Mouse (Mus musculus): ENCODE data around the gene Pigu.

Pigu gene

GRCm38 (mm10) chr2:155367635-155368284, 10.5 kb upstream of the Pigu start:
- no peak for DNase-seq (ENCODE audit: low read depth in 1 of 2, low spot score in 2 of 2)

DNA sequence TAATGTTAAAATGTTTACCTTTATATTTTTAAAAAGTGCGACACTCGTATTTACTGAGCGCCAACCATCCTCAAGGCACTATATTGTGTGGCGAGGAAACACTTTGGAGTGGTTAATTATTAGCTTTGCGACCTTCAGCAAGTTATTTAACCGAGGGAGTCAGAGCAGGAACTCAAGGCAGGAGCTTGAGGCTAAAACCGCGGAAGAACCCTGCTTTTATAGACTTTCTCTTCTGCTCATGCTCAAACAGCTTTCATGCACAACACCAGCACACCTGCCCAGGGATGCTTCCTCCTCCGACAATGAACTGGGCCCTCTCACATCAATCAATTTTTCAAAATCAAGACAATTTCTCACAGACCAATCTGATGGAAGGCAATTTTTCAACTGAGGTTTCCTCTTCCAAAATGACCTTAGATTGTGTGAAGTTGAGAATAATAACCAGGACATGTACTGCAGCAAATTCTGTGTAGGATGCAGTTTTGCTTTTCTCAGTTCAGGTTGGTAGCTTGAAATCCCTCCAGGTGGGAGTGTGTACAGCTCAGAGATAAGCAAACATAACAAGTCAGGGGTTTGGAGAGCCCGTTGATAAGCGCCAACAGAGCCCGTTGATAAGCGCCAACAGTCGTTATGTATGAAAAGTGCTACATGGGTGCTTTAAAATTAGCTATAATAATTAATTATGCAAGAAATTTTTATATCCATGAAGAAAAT, 613 bp upstream of the Pigu start:
- DNase-seq (ENCODE audit: low read depth in 1 of 2, low spot score in 2 of 2): no peak

GRCm38 (mm10) chr2:155354402-155354801, 2.8 kb downstream of the Pigu start:
- DNase-seq (ENCODE audit: low read depth in 1 of 2, low spot score in 2 of 2): no peak

DNA sequence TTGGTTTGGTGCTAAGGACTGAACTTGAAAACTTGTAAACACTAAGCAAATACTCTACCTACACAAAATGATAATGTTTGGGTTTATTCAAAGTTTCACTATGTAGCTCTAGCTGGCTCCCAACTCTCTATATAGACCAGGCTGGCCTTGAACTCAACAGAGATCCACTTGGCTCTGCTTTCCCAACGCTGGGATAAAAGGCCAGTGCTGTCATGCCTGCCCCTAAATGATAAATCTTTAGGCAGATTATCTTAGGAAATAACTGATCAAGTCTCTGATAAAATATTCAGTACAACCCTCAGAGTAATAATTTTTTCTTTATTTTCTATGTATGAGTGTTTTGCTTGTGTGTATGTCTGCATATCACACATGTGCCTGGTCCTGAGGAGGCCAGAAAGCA, 10.6 kb downstream of the Pigu start:
- no peak for DNase-seq (ENCODE audit: low read depth in 1 of 2, low spot score in 2 of 2)

- DNase-seq (ENCODE audit: low read depth in 1 of 2, low spot score in 2 of 2): no peak
Observed at GRCm38 (mm10) chr2:155340166-155340565, 17.1 kb downstream of the Pigu start.

GRCm38 (mm10) chr2:155336254-155336653, 21.0 kb downstream of the Pigu start:
- no peak for DNase-seq (ENCODE audit: low read depth in 1 of 2, low spot score in 2 of 2)

DNA sequence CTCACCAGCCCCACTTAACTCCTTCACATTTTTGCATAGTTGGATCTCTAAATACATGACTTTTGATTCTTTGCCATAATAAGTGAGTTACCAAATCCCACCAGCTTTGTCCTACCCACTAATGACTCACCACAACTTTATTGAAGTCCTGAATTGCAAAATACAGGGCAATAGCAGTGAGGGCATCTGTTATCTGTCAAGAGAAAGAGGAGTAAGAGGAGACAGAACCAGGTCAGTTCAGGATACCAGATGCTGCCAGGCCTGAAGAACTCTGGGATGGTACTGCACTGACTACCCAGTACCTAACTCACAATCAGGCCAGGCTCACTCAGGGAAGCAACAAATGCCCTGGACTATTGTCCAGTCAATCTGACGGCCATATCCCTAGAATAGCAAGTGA, 22.0 kb downstream of the Pigu start:
- no peak for DNase-seq (ENCODE audit: low read depth in 1 of 2, low spot score in 2 of 2)

- no peak for DNase-seq (ENCODE audit: low read depth in 1 of 2, low spot score in 2 of 2)
Observed at GRCm38 (mm10) chr2:155333421-155333820, 23.8 kb downstream of the Pigu start.

GRCm38 (mm10) chr2:155331351-155331750, 25.9 kb downstream of the Pigu start:
- DNase-seq (ENCODE audit: low read depth in 1 of 2, low spot score in 2 of 2): no peak

GRCm38 (mm10) chr2:155330811-155331210, 26.4 kb downstream of the Pigu start:
- DNase-seq (ENCODE audit: low read depth in 1 of 2, low spot score in 2 of 2): no peak

GRCm38 (mm10) chr2:155329707-155330106, 27.5 kb downstream of the Pigu start:
- no peak for DNase-seq (ENCODE audit: low read depth in 1 of 2, low spot score in 2 of 2)

DNA sequence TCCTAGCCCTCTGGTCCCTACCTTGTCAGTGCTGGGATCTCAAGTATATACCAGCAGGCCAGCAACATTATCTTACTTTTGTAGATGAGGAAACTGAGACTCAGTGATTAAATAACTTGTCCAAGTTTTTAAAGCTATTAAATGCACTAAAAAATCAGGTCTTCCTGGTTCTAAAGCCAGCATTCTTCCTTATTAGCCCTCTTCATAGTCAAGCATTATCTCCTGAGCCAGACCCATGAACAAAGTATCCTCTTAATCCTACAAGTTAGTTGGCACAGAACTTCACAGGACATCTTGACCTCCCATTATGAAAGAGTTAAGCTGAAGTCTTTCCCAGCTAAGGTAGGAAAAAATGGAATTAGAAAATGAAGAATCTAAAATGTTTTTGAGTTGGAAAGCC, 28.3 kb downstream of the Pigu start:
- no peak for DNase-seq (ENCODE audit: low read depth in 1 of 2, low spot score in 2 of 2)

DNA sequence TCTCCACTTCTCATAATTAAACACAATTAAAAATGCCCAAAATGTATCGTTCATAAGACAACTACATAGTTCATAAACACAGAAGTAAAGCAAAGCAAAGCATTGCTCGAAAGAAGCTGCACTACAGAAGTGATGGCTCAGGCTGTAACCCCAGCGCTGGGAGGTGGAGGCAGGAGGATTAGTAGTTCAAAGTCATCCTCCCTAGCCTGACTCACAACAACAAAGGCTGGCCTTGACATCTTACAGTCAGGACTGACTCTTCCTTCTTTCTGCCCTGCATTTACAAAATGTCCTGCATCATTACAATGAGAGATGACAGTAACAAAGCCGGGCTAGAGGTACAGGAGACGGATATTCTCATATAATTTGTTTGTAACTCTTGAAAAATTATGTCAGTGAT, 29.3 kb downstream of the Pigu start:
- DNase-seq (ENCODE audit: low read depth in 1 of 2, low spot score in 2 of 2): no peak

DNA sequence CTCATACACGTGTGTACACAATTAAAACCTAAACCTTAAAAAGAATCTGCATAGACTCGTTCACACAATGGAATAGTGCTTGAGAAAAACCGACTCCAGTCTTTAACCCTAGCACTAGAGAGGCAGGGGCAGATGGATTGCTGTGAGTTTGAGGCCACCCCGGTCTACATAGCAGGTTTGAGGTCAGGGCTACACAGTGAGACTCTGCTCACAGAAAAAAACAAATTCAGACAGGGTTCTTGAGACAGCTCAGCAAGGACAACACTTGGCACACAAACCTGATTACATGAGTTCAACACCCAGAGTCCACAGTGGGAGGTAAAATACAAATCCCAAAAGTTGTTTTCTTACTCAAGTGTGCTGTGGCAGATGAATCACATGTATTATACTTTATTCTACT, 31.2 kb downstream of the Pigu start:
- DNase-seq (ENCODE audit: low read depth in 1 of 2, low spot score in 2 of 2): no peak

DNA sequence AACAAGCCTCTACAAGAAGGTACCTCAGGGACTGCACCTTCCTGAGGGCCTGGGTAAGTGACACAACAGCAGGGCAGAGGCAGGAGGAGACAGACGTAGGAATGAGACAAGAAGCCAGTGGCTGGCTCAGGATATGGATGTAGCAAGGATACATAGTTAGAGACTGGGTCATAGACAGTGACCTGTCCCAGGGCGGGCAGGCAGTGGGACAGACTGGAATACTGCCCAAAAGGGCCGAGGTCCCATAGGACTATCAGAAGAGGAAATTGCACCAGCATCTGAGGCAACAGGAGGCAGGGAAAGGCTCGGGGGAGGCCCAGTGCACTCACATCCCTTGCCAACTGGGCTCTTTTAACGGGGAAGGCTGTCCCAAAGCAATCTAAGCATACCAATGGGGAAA, 36.6 kb downstream of the Pigu start:
- DNase-seq (ENCODE audit: low read depth in 1 of 2, low spot score in 2 of 2): no peak

GRCm38 (mm10) chr2:155318618-155319017, 38.6 kb downstream of the Pigu start:
- DNase-seq (ENCODE audit: low read depth in 1 of 2, low spot score in 2 of 2): no peak

DNA sequence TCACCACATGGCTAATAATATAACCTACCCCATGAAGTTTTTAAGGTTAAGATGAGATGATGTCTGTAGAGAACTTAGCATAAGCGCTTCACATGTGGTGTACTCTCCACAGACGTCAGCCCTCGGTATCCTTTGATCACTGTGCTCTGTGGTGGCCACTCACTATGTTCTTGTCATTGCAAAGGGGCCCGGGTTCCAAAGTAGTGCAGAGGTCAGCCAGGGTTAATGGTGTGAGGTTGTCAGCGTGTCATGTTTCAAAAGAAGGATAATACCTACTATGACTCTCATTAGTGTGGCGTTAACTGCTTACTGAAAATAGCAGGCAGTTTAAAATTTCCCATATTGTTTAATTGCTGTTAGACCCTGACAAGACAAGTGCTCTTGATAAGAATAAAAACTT, 43.6 kb downstream of the Pigu start:
- no peak for DNase-seq (ENCODE audit: low read depth in 1 of 2, low spot score in 2 of 2)

DNA sequence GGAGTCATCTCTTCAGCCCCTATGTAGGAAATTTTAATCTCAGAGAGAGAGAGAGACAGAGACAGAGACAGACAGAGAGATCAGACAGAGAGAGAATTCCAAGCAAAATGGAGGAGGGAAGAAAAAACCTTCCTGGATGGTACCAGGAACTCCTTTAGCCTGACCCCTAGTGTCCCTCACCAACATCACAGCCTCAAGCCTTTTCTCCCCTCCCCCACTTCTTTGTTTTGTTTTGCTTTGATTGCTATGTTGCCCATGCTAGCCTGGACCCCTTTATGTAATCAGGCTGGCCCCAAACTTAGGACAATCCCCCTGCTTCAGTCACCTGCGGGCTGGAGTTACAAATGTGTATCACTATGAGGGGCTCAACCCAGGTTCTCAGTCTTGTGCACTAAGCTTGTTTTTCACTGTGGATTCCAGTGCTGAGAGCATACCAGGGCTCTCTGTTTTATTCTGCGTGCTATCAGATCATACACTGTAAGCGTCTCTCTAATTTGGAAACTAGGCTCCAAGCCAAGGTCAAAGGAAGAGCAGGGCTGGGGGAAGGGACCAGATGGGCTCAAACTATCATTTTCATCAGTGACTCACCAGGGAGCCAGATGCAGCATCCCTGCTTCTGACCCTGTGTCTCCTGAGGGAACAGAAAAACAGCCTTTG, 48.2 kb downstream of the Pigu start:
- no peak for DNase-seq (ENCODE audit: low read depth in 1 of 2, low spot score in 2 of 2)

DNA sequence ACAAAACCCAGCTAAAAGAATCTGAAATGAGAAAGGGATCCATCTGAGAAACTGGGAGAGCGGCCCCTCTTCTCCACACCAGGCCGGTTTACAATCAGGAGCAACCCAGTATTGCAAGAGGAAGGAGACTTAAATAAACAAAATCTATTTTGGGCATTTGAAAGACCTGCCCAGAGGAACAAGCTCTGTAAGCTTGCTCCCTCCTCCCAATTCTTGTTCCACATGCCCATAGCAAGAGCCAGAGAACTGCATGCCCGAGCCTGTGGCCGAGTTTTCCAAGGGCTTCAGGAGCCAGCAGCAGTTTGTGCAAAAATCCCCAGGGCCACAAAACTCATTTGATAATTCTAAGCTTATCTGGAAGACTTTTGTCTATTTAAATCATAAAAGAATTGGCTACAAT, 57.7 kb downstream of the Pigu start:
- DNase-seq (ENCODE audit: low read depth in 1 of 2, low spot score in 2 of 2): no peak

DNA sequence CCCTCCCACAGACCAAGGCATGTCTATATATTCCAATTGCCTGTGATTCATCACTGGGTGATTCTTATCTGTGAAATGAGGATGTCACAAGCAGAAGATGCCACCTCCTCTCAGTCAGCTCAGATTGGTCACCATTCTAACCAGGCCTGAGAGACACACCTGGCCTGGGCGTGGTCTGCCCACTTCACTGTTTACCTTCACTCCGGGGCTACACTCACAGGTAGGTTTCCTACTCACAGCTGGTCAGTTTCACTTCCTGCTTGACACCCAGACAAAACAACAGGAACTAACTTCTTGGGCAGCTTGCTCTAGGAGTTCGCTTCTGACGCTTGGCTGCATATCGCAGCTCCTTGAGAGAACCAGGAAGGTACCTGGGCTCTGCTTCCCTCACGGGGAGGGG, 61.8 kb downstream of the Pigu start:
- no peak for DNase-seq (ENCODE audit: low read depth in 1 of 2, low spot score in 2 of 2)

GRCm38 (mm10) chr2:155293946-155294345, 63.3 kb downstream of the Pigu start:
- DNase-seq (ENCODE audit: low read depth in 1 of 2, low spot score in 2 of 2): no peak

GRCm38 (mm10) chr2:155293382-155293781, 63.8 kb downstream of the Pigu start:
- DNase-seq (ENCODE audit: low read depth in 1 of 2, low spot score in 2 of 2): no peak

DNA sequence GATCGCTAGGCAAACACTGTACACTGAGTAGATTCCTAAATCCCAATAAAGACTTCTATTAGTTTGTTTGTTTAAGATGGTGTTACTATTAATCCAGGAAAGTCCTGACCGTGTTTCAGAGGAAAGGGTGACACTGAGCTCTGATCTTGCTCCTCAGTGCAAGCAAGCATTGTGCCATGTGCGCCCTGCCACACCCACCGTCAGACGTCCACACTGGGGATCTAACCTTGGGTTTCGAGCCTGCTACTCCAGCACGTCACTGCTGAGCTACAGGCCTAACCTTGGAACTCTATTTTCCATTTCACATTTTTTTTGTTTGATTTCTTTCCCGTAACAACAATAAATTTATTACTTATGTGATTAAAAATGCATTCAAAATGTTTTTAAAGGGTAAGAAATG, 67.2 kb downstream of the Pigu start:
- no peak for DNase-seq (ENCODE audit: low read depth in 1 of 2, low spot score in 2 of 2)
